Mouse (Mus musculus) B cell, adult 62 days (primary cell): ENCODE results near the gene Actrt1. TPM values are rescaled to one million over a fixed set of nuclear protein-coding genes. Genes with fewer than 3 reads are reported as not detected.

Experiments
- total RNA-seq: library from RNA; stranded (reverse); gene quantifications from 4 replicates; pipeline ENCODE4 v1.2.4, GENCODE M21; 2023

The Actrt1 gene
- not detected in 4 replicates for total RNA-seq

DNA sequence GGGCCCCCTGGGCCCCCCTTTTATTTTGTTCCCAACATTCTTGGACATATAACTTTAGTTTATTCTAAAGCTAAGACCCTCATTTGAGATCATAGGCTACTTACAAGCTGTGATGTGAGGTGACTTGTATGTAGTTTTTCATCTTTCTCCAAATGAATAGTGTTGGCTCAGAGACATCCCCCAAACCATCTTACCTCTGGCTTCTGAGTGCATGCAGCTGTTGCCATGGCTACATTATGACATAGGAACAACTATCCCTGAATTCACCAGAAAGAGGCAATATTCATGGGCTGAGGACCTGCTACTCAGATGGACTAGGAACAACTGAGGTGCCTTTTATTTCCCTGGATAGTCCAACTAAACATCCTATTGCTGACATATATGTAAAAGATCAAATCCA is at the start of gene Actrt1:
Gene Actrt1, plus strand, starts transcription at position 301 of the 400 bp plus-strand sequence.

